Comparison of ENCODE assay signal across 8 mouse cellular contexts in the genomic region with DNA sequence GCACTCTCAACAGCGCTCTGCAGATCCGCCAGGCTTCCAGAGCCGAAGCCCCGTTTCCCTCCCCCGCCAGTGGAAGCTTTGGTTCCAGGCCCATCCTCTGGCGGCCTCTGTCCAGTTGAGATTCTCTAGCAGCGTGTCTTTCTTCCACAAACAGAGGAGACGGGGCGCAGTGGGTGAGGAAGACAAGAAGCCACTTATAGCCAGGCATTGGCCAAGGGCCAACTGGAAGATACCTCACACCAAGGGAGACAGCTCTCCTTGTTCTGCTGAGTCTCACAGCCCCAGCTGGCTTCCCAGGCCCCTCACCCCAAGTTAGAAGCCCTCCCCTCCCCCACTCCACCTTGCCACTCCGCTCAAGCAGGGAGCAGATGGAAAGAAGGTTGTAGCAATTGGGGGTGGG. TPM values are rescaled to one million over a fixed set of nuclear protein-coding genes. Genes with fewer than 3 reads are reported as not detected.
DNase-seq lines count a peak whose midpoint lies in the region; ATAC-seq lines count a peak whose summit lies in the region.

No protein-coding gene starts in this region.

- intact Hi-C loops in left cerebral cortex, postnatal 10 days (cut with DNase I): loop anchor here (5.0 to 10.0 kb wide), 4 partner anchors 65 to 477 kb away; no protein-coding TSS in a partner anchor

- DNase-seq in kidney, postnatal 10 days: peak; percentile 15
- no peak for DNase-seq in kidney, postnatal 14 days
- DNase-seq in left cerebral cortex, postnatal 10 days (ENCODE audit: extremely low spot score in 1 of 2, low spot score in 2 of 2): peak; percentile 80 to 89
- DNase-seq in right cerebral cortex, postnatal 36 days (ENCODE audit: low spot score in 2 of 2): peak; percentile 56 to 69
- DNase-seq in heart, adult 8-10 months (ENCODE audit: low spot score): no peak
- DNase-seq in urinary bladder, postnatal 36 days (ENCODE audit: low spot score in 2 of 2): no peak

- H3K4me1 ChIP-seq in forebrain, embryonic 15.5 days: peaks cover 51% of the 10 kb centered on the region

- peak; percentile 26 for ATAC-seq in forebrain, embryonic 15.5 days (replicated peaks)
- ATAC-seq in erythroblast, adult 5-6 weeks (replicated peaks; ENCODE audit: low FRiP score, poor library complexity, severe bottlenecking): no peak

- H3K4me3 ChIP-seq in forebrain, embryonic 15.5 days: peak overlapping the region; percentile 54

- H3K9ac ChIP-seq in forebrain, embryonic 15.5 days (replicated peaks): peak overlapping the region; percentile 90

- peak overlapping the region; percentile 56 for H3K4me2 ChIP-seq in forebrain, embryonic 15.5 days (replicated peaks)

- no peaks in the 10 kb centered on the region for H3K36me3 ChIP-seq in forebrain, embryonic 15.5 days

- peak overlapping the region; percentile 90 for H3K27ac ChIP-seq in forebrain, embryonic 15.5 days (replicated peaks)

- H3K27me3 ChIP-seq in forebrain, embryonic 15.5 days: no peaks in the 10 kb centered on the region

- no peaks in the 10 kb centered on the region for H3K9me3 ChIP-seq in forebrain, embryonic 15.5 days

- WGBS in forebrain, embryonic 15.5 days: 6% methylated on average over 10 of the region's 10 CpGs

RNA-seq across cellular contexts. Expression of a gene that starts 0.8 kb away (rescaled TPM):
- polyA plus RNA-seq in forebrain, embryonic 15.5 days (2015; fragmentation: Nextera tagmentation; extraction: Ambion mirVana): 33.1 and 33.3 TPM in 2 replicates
- 100 to 1,000 TPM; 158 to 163 TPM for total RNA-seq in left cerebral cortex, postnatal 10 days (2021)
- total RNA-seq in erythroblast, adult 5-6 weeks (2015; ENCODE audit: low replicate concordance): not detected in 2 replicates
- not detected in 2 replicates for total RNA-seq in erythroblast, adult 5-6 weeks (2017; ENCODE audit: low replicate concordance)
- under 1 TPM; 0.08 to 0.22 (median 0.17) TPM for total RNA-seq in heart, adult 8-10 months (2022)

Comparison
In these comparisons a context has a peak if more than half of its experiments do, and no peak if none do; other contexts are left out.
1. DNase-seq: peak in kidney, postnatal 10 days (single experiment), left cerebral cortex, postnatal 10 days (2 of 2) and right cerebral cortex, postnatal 36 days (2 of 2); none in kidney, postnatal 14 days (single experiment), heart, adult 8-10 months (single experiment) and urinary bladder, postnatal 36 days (0 of 2).
2. RNA of a gene that starts 0.8 kb away (total RNA-seq): 158 to 163 TPM in left cerebral cortex, postnatal 10 days; 0.08 to 0.22 TPM in heart, adult 8-10 months and not detected in erythroblast, adult 5-6 weeks; every median in the first group is over 100 times any median in the second.